Mouse (Mus musculus): ENCODE measurements around the gene Serpina1b.
"Not testable (repeated sequence)": the region's sequence is repeated elsewhere in the genome, so short reads cannot be mapped to it uniquely, and the experiment has no call there.

Gene Serpina1b

DNA sequence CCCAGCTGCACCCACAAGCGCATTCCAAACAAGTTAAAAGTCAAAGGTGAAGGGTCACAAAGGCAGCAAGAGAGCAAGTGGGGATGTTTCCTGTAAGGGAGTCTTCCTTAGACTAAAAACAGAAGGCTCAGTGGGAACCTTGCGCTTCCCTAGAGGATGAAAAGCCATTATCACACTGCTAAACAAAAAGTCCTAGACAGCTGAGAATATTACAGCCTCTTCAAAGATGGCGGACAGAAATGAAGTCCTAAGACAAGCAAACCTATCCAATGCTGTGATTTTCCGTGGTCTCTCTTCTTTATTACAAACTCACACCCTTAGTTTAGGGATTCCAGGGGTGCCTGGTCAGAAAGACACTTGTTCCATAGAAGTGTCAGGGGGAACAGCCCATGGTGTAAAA, at the start of gene Serpina1b:
Gene Serpina1b (minus strand): TSS at position 101 of the 400 bp plus-strand sequence.
- H3K36me3 ChIP-seq (ENCODE audit: insufficient read depth, low read length); H3K27me3 ChIP-seq (ENCODE audit: insufficient read depth, low read length); H3K9me3 ChIP-seq (ENCODE audit: low read length); H3K4me3 ChIP-seq (replicated peaks; ENCODE audit: low read length); H3K4me1 ChIP-seq (replicated peaks; ENCODE audit: low read depth, low read length): not testable (repeated sequence)

GRCm38 (mm10) chr12:103866873-103867272, 36.7 kb upstream of the Serpina1b start:
- not testable (repeated sequence) for H3K4me3 ChIP-seq (replicated peaks; ENCODE audit: low read length); H3K4me1 ChIP-seq (replicated peaks; ENCODE audit: low read depth, low read length); H3K27me3 ChIP-seq (ENCODE audit: insufficient read depth, low read length); H3K36me3 ChIP-seq (ENCODE audit: insufficient read depth, low read length)
- peaks cover 24% of the 10 kb centered on the region for H3K9me3 ChIP-seq (ENCODE audit: low read length)

GRCm38 (mm10) chr12:103863101-103863974, 33.2 kb upstream of the Serpina1b start, which contains the start of gene Serpina1a:
TSS of gene Serpina1a (minus strand) at chr12:103863562.
- H3K4me1 ChIP-seq (replicated peaks; ENCODE audit: low read depth, low read length); H3K27me3 ChIP-seq (ENCODE audit: insufficient read depth, low read length); H3K36me3 ChIP-seq (ENCODE audit: insufficient read depth, low read length); H3K4me3 ChIP-seq (replicated peaks; ENCODE audit: low read length): not testable (repeated sequence)
- H3K9me3 ChIP-seq (ENCODE audit: low read length), result peaks cover 20% of the 10 kb centered on the region

GRCm38 (mm10) chr12:103860976-103861375, 30.8 kb upstream of the Serpina1b start:
- no peaks in the 10 kb centered on the region for H3K4me1 ChIP-seq (replicated peaks; ENCODE audit: low read depth, low read length)
- peaks cover 23% of the 10 kb centered on the region for H3K9me3 ChIP-seq (ENCODE audit: low read length)
- TF ChIP-seq POU5F1 (IDR thresholded peaks at IDR 0.05; ENCODE audit: borderline replicate concordance, low read length) (no peak), NANOG (IDR thresholded peaks at IDR 0.05; ENCODE audit: borderline replicate concordance, low read length) (no peak), CTCF (conservative IDR thresholded peaks at IDR 0.05; ENCODE audit: low read length) (no peak)
- H3K27me3 ChIP-seq (ENCODE audit: insufficient read depth, low read length), result no peaks in the 10 kb centered on the region
- no peak overlapping the region for H3K4me3 ChIP-seq (replicated peaks; ENCODE audit: low read length)
- no peaks in the 10 kb centered on the region for H3K36me3 ChIP-seq (ENCODE audit: insufficient read depth, low read length)

GRCm38 (mm10) chr12:103860571-103860970, 30.4 kb upstream of the Serpina1b start:
- peaks cover 21% of the 10 kb centered on the region for H3K9me3 ChIP-seq (ENCODE audit: low read length)
- H3K36me3 ChIP-seq (ENCODE audit: insufficient read depth, low read length); H3K4me3 ChIP-seq (replicated peaks; ENCODE audit: low read length); H3K27me3 ChIP-seq (ENCODE audit: insufficient read depth, low read length); H3K4me1 ChIP-seq (replicated peaks; ENCODE audit: low read depth, low read length): not testable (repeated sequence)

GRCm38 (mm10) chr12:103859584-103859983, 29.4 kb upstream of the Serpina1b start:
- H3K36me3 ChIP-seq (ENCODE audit: insufficient read depth, low read length); H3K4me1 ChIP-seq (replicated peaks; ENCODE audit: low read depth, low read length); H3K27me3 ChIP-seq (ENCODE audit: insufficient read depth, low read length); H3K4me3 ChIP-seq (replicated peaks; ENCODE audit: low read length): not testable (repeated sequence)
- peaks cover 23% of the 10 kb centered on the region for H3K9me3 ChIP-seq (ENCODE audit: low read length)

DNA sequence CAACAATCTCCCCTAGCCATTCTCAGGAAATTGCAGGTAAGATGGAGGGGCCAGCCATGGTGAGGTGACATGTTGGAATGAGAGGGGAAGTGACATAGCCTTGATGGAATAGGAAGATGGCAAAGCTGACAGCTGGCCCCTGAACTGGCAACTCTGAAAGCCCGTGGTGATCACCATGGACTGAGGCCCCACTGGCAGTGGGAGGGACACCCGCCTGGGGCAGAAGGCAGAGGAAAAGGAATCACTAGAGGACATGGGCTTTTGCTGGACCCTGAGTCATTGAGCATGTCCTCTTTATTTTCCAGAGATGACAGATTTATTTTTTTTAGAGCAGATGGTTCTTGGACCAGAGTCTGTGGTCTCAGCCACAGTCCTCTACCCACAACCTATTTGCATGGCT, 22.9 kb upstream of the Serpina1b start:
- H3K27me3 ChIP-seq (ENCODE audit: insufficient read depth, low read length); H3K36me3 ChIP-seq (ENCODE audit: insufficient read depth, low read length); H3K4me1 ChIP-seq (replicated peaks; ENCODE audit: low read depth, low read length); H3K4me3 ChIP-seq (replicated peaks; ENCODE audit: low read length): not testable (repeated sequence)
- H3K9me3 ChIP-seq (ENCODE audit: low read length), result peaks cover 16% of the 10 kb centered on the region

- not testable (repeated sequence) for H3K9me3 ChIP-seq (ENCODE audit: low read length); H3K36me3 ChIP-seq (ENCODE audit: insufficient read depth, low read length); H3K4me3 ChIP-seq (replicated peaks; ENCODE audit: low read length); H3K27me3 ChIP-seq (ENCODE audit: insufficient read depth, low read length); H3K4me1 ChIP-seq (replicated peaks; ENCODE audit: low read depth, low read length)
These were observed 2.4 kb downstream of the Serpina1b start for GRCm38 (mm10) chr12:103827661-103828372.

GRCm38 (mm10) chr12:103823826-103824225, 6.3 kb downstream of the Serpina1b start:
- H3K27me3 ChIP-seq (ENCODE audit: insufficient read depth, low read length); H3K9me3 ChIP-seq (ENCODE audit: low read length); H3K36me3 ChIP-seq (ENCODE audit: insufficient read depth, low read length); H3K4me1 ChIP-seq (replicated peaks; ENCODE audit: low read depth, low read length); H3K4me3 ChIP-seq (replicated peaks; ENCODE audit: low read length): not testable (repeated sequence)

DNA sequence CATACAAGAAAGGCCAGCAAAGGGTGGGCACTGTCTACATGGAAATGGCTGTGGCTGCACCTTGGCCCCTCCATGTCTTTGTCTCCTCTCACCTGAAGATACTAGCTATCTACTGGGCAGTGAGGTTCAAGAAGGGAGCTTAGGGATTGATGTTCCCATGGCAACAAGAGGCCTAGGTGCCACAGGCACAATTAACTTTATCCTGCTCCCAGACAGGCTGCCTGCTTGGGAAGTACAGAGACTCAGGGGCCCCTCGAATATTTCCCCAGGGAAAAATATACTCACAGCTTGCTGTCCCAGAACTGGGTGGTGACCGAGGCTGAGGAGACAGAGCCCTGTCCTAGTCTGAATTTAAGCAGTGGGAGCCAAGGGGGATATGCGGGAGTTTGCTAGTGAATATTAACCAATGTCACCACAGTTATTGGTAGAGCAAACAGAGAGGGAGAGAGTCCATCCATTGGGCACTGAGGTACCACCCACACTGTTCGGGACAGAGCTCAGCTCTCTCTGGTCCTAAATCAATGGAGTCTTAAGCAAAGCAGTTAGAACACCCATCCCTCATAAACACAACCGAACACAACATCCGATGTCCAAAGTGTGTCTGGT, 56.8 kb downstream of the Serpina1b start, which contains the start of gene Serpina1d:
Gene Serpina1d (minus strand): TSS at position 347 of the 606 bp plus-strand sequence.
- not testable (repeated sequence) for H3K27me3 ChIP-seq (ENCODE audit: insufficient read depth, low read length); H3K4me3 ChIP-seq (replicated peaks; ENCODE audit: low read length); H3K36me3 ChIP-seq (ENCODE audit: insufficient read depth, low read length); H3K4me1 ChIP-seq (replicated peaks; ENCODE audit: low read depth, low read length); H3K9me3 ChIP-seq (ENCODE audit: low read length)

GRCm38 (mm10) chr12:103770597-103770996, 59.6 kb downstream of the Serpina1b start:
- not testable (repeated sequence) for H3K9me3 ChIP-seq (ENCODE audit: low read length); H3K4me3 ChIP-seq (replicated peaks; ENCODE audit: low read length); H3K27me3 ChIP-seq (ENCODE audit: insufficient read depth, low read length); H3K4me1 ChIP-seq (replicated peaks; ENCODE audit: low read depth, low read length); H3K36me3 ChIP-seq (ENCODE audit: insufficient read depth, low read length)

DNA sequence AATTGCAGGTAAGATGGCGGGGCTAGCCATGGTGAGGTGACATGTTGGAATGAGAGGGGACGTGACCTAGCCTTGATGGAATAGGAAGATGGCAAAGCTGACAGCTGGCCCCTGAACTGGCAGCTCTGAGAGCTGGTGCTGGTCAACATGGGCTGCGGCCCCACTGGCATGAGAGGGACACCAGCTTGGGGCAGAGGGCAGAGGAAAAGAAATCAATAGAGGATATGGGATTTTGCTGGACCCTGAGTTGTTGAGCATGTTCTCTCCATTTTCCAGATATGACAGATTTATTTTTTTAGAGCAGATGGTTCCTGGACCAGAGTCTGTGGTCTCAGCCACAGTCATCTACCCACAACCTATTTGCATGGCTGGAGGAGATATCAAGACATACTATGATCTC, 67.1 kb downstream of the Serpina1b start:
- peaks cover 17% of the 10 kb centered on the region for H3K9me3 ChIP-seq (ENCODE audit: low read length)
- H3K27me3 ChIP-seq (ENCODE audit: insufficient read depth, low read length); H3K36me3 ChIP-seq (ENCODE audit: insufficient read depth, low read length); H3K4me1 ChIP-seq (replicated peaks; ENCODE audit: low read depth, low read length); H3K4me3 ChIP-seq (replicated peaks; ENCODE audit: low read length): not testable (repeated sequence)

DNA sequence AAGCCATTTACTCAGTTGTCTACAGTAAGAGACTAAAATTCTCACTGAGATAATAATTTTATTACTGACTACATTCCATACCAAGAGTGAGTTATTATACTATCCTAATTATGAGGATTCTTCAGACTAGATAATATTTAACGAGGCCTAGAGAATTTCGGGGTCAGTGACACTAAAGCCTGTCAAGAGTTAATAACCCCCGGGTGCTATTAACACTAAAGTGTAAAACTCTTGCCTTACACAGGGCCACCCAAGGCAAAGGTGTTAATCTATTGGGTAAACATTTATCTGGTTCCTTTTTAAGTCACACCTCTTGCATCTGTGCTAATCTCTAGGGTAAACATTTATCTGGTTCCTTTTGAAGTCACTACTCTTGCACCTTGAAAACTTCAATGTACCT, 69.9 kb downstream of the Serpina1b start:
- H3K36me3 ChIP-seq (ENCODE audit: insufficient read depth, low read length); H3K4me1 ChIP-seq (replicated peaks; ENCODE audit: low read depth, low read length); H3K27me3 ChIP-seq (ENCODE audit: insufficient read depth, low read length); H3K4me3 ChIP-seq (replicated peaks; ENCODE audit: low read length): not testable (repeated sequence)
- peaks cover 11% of the 10 kb centered on the region for H3K9me3 ChIP-seq (ENCODE audit: low read length)

All from E14TG2a.4 (cell line).